Mouse (Mus musculus) lung, adult 2 months (tissue): ENCODE data around the gene Vamp5.

Source experiments
- CTCF ChIP-seq: fragments of 200-500 bp; IDR thresholded peaks from 2 replicates; pipeline ENCODE4 v1.5.1; 2011; ENCODE audit warnings: mild to moderate bottlenecking, low read length, control low read depth; ENCODE audit not compliant: insufficient read depth
- POLR2A ChIP-seq: fragments of 200-500 bp; IDR thresholded peaks from 2 replicates; pipeline ENCODE4 v1.6.1; 2011; ENCODE audit warnings: low read depth, mild to moderate bottlenecking, control low read depth, low read length, borderline replicate concordance; ENCODE audit errors: extremely low read depth

DNA sequence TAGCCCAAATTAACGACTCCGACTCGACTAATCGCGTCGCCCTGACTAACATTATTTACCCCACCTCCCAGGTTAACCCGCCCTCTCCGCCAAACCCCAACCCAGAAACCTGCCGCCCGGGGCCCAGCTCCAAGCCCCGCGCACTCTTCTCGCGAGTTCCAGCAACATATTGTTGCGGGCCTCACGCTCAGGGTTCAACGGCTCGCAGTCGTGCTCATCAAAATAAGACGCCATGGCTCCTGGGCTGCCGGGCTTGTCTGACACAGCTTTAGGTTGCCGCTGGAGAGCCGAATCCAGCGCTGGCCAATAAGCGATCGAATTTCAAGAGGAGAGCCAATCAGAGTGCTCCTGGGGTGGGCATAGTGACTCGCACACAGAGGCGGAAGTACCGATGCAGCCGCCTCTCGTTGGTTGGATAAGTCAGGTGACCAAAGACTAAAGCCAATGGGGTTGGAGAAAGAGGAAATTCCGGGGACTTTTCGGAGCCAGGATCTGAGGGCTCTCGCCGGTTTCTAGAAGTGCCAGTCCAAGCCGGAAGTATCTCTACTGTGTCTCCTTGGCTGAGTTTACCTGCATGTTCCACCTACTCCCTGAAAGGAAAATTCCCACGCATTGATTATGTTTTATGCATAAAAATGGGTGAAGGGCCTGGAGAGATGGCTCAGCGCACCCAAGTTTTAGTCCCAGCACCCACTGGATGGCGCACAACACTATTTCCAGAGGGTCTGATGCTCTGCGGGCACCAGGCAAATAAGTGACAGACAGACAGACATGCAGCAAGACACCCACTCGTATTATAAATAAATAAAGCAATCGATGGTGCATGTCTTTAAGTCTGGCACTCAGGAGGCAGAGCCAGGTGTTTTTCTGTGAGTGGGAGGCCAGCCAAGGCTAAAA is 17.9 kb downstream of the Vamp5 start:
- TF ChIP-seq CTCF (peak; percentile 19; the same call in 1 of the 2 replicates), POLR2A (peak; percentile 83; the same call in 1 of the 2 replicates)
